Mouse (Mus musculus) B cell, adult (primary cell): ENCODE data around the gene G430095P16Rik. TPM values are rescaled to one million over a fixed set of nuclear protein-coding genes. Genes with fewer than 3 reads are reported as not detected.

Source experiments
- total RNA-seq: library from RNA; stranded (reverse); gene quantifications from 4 replicates; pipeline ENCODE4 v1.2.4, GENCODE M21; 2023; ENCODE audit not compliant: inconsistent age

Gene G430095P16Rik
- not detected in 4 replicates for total RNA-seq

GRCm38 (mm10) chr8:84722850-84723570 is at the start of gene G430095P16Rik:
TSS of gene G430095P16Rik (plus strand) at chr8:84723007.

GRCm38 (mm10) chr8:84686191-84687002 is 36.4 kb upstream of the G430095P16Rik start, which contains the start of gene Trmt1:
TSS of gene Trmt1 (plus strand) at chr8:84686307.

GRCm38 (mm10) chr8:84687705-84688100 is 35.1 kb upstream of the G430095P16Rik start, which contains the start of gene Nacc1:
TSS of gene Nacc1 (minus strand) at chr8:84687862.

GRCm38 (mm10) chr8:84700941-84701911 is 21.6 kb upstream of the G430095P16Rik start, which contains the start of gene Lyl1:
TSS of gene Lyl1 (plus strand) at chr8:84701457.

Other genes with a start within 250 kb of the G430095P16Rik start
- gene Ier2, start 60.2 kb upstream of the G430095P16Rik start, total RNA-seq, result 211 to 281 TPM (median 245 TPM) in 4 replicates
- 180 to 199 TPM (median 184 TPM) in 4 replicates for gene Trmt1, start 36.7 kb upstream of the G430095P16Rik start, total RNA-seq
- 57.6 to 63.9 TPM (median 60.3 TPM) in 4 replicates for gene Nacc1, start 35.1 kb upstream of the G430095P16Rik start, total RNA-seq
- gene Lyl1, start 21.6 kb upstream of the G430095P16Rik start, total RNA-seq, result 129 to 151 TPM (median 133 TPM) in 4 replicates
- 1.4 to 4.3 TPM (median 2.8 TPM) in 4 replicates for gene Nfix, start 77.3 kb downstream of the G430095P16Rik start, total RNA-seq
- gene Dand5, start 99.8 kb downstream of the G430095P16Rik start, total RNA-seq, result 2.2 to 3.3 TPM (median 2.8 TPM) in 4 replicates
- gene Gadd45gip1, start 108.5 kb downstream of the G430095P16Rik start, total RNA-seq, result 11.4 to 12.8 TPM (median 11.7 TPM) in 4 replicates
- gene Rad23a, start 117.7 kb downstream of the G430095P16Rik start, total RNA-seq, result 48.0 to 63.3 TPM (median 61.5 TPM) in 4 replicates
- 564 to 720 TPM (median 619 TPM) in 4 replicates for gene Calr, start 123.9 kb downstream of the G430095P16Rik start, total RNA-seq
- 66.8 to 70.5 TPM (median 68.5 TPM) in 4 replicates for gene Farsa, start 134.0 kb downstream of the G430095P16Rik start, total RNA-seq
- 6.1 to 11.9 TPM (median 9.0 TPM) in 4 replicates for gene Syce2, start 149.1 kb downstream of the G430095P16Rik start, total RNA-seq
- gene Gcdh, start 170.9 kb downstream of the G430095P16Rik start, total RNA-seq, result 18.7 to 34.4 TPM (median 31.5 TPM) in 4 replicates
- 0.32 to 0.45 TPM in 2 of 4 replicates, not detected in the others for gene Klf1, start 178.9 kb downstream of the G430095P16Rik start, total RNA-seq
- 67.4 to 74.5 TPM (median 72.7 TPM) in 4 replicates for gene Dnase2a, start 185.6 kb downstream of the G430095P16Rik start, total RNA-seq
- gene Mast1, start 214.4 kb downstream of the G430095P16Rik start, total RNA-seq, result 0.16 to 0.57 TPM (median 0.23 TPM) in 4 replicates
- not detected in 4 replicates for gene Rtbdn, start 224.0 kb downstream of the G430095P16Rik start, total RNA-seq
- gene Gm49661, start 246.4 kb downstream of the G430095P16Rik start, total RNA-seq, result 2.0 TPM in 1 of 4 replicates, not detected in the others
- gene Prdx2, start 246.6 kb downstream of the G430095P16Rik start, total RNA-seq, result 57.4 to 60.7 TPM (median 59.6 TPM) in 4 replicates
- 30.0 to 35.5 TPM (median 33.5 TPM) in 4 replicates for gene Rnaseh2a, start 246.8 kb downstream of the G430095P16Rik start, total RNA-seq